Mouse (Mus musculus) bone marrow, adult 2 months (tissue): ENCODE measurements around the gene Best3.

ENCODE experiments used
- CTCF ChIP-seq: fragments of 200-500 bp; IDR thresholded peaks from 2 replicates; pipeline ENCODE4 v1.5.1; 2011; ENCODE audit warnings: low read length, control low read depth; ENCODE audit not compliant: control insufficient read depth, insufficient read depth
- POLR2A ChIP-seq: fragments of 200-500 bp; IDR thresholded peaks from 2 replicates; pipeline ENCODE4 v1.6.1; 2011; ENCODE audit warnings: low read depth, mild to moderate bottlenecking, control low read depth, low read length, borderline replicate concordance; ENCODE audit not compliant: control insufficient read depth

DNA sequence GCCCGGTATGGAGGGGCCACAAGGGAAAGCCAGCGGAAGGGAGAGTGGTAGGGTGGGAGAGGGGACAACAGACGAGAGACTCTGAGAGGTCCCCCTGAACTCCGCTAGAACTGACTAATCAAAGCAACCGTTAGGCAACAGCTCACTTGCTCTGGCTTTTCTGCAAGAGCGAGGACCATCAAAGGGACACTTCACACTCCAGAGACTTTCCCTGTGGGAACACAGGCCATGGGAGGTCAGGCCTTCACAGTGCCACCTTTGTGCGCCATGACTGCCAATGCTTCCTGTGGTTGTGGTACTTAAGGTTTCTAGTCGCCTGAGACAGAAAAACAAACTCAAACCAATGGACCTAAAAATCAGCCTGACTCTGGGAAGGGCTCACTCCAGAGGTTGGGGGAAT lies 24.9 kb downstream of the Best3 start:
- TF ChIP-seq CTCF (no peak), POLR2A (no peak)
